Mouse (Mus musculus) erythroblast, embryonic 14.5 days (primary cell): ENCODE measurements around the gene Coq9.

Experiments
- GATA1 ChIP-seq: IDR thresholded peaks from 2 replicates; pipeline ENCODE4 v1.6.1; 2012; ENCODE audit warnings: low read length, inconsistent platforms, mixed read lengths
- TAL1 ChIP-seq: IDR thresholded peaks from 3 replicates; pipeline ENCODE4 v1.6.1; 2012; ENCODE audit warnings: low read length, inconsistent platforms, mixed read lengths

DNA sequence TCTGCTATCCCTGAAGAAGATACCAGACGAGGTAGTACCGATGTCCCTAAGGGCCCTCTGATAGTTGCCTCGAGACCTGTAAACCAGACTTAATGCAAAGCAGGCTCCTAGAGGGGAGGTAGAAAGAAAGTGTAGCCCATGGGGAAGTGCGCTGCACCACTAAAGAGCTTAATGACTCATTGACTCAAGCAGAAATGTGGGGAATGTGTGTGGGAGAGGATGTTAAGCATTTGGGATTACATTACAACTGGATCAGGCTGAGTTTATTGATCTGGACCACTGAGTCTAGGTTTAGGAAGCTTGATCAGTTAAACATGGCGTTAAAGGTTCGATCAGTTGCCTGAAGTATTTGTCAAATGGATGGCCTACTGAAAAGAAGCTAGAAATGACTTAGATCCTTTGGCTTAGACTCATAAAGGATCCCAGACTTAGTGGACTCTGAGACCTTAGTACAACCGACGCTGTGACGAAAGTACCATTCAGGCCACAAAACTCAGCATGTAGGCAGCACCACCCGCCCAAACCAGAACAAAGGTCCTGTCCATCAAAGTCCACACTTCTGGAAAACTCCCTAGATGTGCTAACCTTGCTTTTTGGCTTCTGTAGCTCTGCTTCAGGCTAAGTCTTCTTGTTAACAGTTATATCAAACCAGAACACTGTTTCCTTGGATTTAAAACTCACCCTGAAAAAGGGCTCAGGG is 48.7 kb upstream of the Coq9 start:
- no peak for TF ChIP-seq TAL1
- TF ChIP-seq GATA1: no peak
